Mouse (Mus musculus) thymus, adult 2 months (tissue): Measurements from ENCODE around the gene Arhgap25.

Experiments used
- CTCF ChIP-seq: fragments of 200-500 bp; IDR thresholded peaks from 2 replicates; pipeline ENCODE4 v1.5.1; 2012; ENCODE audit warnings: mild to moderate bottlenecking, control low read depth, low read length, moderate library complexity, borderline replicate concordance; ENCODE audit not compliant: control insufficient read depth, poor library complexity, insufficient read depth; ENCODE audit errors: extremely low read depth
- POLR2A ChIP-seq: fragments of 200-500 bp; IDR thresholded peaks from 2 replicates; pipeline ENCODE4 v1.6.1; 2012; ENCODE audit warnings: mild to moderate bottlenecking, low read length, control low read depth, moderate library complexity; ENCODE audit not compliant: control insufficient read depth, poor library complexity, insufficient read depth; ENCODE audit errors: extremely low read depth

GRCm38 (mm10) chr6:87519809-87520208, 13.2 kb downstream of the Arhgap25 start:
- no peak for TF ChIP-seq POLR2A
- TF ChIP-seq CTCF: no peak
